Mouse (Mus musculus) spleen, adult 2 months (tissue): ENCODE data around the gene Cbx5.

Source experiments
- CTCF ChIP-seq: fragments of 200-500 bp; IDR thresholded peaks from 2 replicates; pipeline ENCODE4 v1.5.1; 2011; ENCODE audit warnings: mild to moderate bottlenecking, inconsistent platforms; ENCODE audit not compliant: insufficient read depth, insufficient read length, insufficient replicate concordance; ENCODE audit errors: extremely low read depth
- POLR2A ChIP-seq: fragments of 200-500 bp; IDR thresholded peaks from 2 replicates; pipeline ENCODE4 v1.6.1; 2011; ENCODE audit warnings: low read depth, low read length, inconsistent platforms

GRCm38 (mm10) chr15:103152371-103152770 is 87.2 kb downstream of the Cbx5 start:
- TF ChIP-seq POLR2A: no peak
- TF ChIP-seq CTCF: no peak
